Mouse (Mus musculus) right cerebral cortex, postnatal 4 days (tissue): ENCODE data around the gene Gpr162.

ENCODE experiments used
- DNase-seq: peaks from one replicate; pipeline ENCODE4 v3.0.0-alpha.2; 2022

Gene Gpr162

GRCm38 (mm10) chr6:124879390-124879789 is 15.6 kb upstream of the Gpr162 start:
- no peak for DNase-seq

DNA sequence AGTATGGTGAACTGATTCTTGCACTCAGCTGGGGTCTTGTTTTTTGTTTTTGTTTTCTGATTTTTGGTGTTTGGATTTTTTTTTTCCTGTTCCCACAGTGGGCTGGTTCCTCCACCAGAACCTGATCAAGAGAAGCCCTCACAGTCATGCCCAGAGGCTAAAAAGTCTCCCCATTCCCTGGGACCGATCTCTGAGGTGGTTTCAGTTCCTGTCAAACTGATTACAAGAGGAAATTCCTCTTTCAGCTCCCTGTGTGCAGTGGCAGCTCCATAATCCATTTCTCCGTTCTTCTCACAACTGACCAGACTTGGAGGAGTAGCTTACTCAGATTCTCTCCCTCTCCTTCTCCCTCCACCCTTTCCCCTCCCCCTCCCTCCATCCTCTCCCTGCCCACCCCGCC is 10.6 kb upstream of the Gpr162 start:
- no peak for DNase-seq

DNA sequence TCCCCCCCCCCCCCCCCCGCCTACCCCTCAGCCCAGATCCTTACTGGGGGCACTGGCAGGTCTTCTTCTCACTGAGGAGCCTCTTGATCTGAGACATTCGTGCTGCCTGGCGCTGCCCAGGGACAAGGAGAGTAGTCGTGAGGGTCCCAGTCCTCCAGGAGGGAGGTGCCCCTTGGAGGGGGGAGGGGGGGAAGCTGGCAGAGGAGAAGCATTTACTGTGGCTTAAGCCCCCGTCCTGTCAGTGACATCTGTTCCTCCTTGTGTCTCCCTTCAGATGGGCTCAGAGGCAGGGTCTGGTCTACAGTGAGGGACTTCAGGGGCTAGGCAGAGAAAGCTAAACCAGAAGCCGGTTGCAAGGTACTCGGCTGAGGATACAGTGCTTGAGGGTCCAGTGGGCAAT is 2.8 kb upstream of the Gpr162 start:
- DNase-seq, result no peak

GRCm38 (mm10) chr6:124865766-124866362 is 2.1 kb upstream of the Gpr162 start:
- no peak for DNase-seq

GRCm38 (mm10) chr6:124863125-124863657 is 592 bp downstream of the Gpr162 start:
- DNase-seq, result peak; percentile 29

DNA sequence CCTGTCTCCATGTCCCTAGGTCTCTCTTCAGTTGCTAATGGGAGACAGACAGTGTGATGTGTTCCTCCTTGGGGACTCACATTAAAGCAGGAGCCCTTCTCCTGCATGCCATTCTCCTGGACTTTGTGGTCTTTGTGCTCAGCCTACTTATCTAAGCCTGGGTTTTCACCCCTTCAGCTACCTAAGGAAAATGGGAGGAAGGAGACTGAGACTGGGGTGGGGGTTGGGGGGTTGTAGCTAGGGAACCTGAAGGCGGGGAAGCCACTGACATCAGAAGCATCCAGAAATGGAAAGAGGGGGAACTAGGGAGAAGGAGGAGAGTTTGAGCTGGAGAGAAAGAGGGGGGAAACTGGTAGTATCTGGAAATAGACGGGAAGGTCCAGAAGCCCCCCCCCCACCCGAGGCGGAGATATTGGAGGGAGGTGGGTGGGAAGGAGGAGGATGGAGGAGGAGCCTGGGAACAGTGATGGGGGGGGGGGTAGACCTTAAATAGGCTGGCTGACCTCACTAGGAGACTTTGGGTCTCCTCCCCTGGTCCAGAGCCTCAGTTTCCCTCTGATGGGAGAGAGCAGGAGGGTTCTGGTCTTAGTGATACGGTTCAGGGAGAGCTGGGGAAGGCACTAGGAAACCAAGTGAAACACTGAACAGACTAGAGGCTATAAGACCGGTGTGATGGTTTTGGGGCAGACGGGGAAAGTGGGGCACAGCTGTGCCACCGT is 1.2 kb downstream of the Gpr162 start:
- DNase-seq, result peak; percentile 33

- DNase-seq, result no peak
Observed at GRCm38 (mm10) chr6:124861802-124862201, 2.0 kb downstream of the Gpr162 start.

DNA sequence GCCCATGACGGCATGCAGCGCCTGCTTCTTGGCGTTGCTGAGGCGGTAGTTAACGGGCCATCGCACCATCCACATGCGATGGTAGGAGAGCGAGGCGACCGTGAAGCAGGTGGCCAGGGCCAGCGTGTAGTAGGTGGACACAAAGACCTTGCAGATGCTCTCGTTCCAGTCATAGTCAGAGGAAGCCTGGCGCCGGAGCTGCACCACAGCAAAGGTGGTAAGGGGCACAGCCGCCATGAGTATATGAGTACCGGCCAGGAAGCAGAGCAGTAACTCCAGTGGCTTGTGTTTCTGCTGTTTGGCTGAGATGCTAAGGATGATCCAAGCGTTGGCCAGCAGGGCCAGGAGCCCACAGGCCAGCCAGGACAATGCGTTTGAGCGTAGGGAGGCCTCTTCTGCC is 2.5 kb downstream of the Gpr162 start:
- no peak for DNase-seq

DNA sequence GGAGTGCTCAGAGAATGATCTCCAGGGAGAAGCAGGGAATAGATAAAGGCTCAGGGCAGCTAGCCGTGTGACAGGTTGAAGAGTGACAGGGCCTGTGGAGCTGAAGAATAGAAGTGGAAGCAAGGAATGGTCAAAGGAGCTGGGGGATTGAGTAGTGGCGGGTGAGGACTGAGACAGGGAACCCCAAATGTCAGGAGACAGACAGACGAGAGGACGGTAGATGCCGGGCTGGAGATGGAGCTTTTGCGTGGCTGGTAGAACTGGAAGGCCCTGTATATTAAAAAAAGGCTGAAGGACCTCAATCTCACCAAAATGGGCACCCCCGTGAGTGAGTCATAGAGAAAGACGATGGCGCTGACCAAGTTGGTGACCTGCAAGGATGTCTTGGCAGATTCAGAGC is 3.3 kb downstream of the Gpr162 start:
- no peak for DNase-seq

DNA sequence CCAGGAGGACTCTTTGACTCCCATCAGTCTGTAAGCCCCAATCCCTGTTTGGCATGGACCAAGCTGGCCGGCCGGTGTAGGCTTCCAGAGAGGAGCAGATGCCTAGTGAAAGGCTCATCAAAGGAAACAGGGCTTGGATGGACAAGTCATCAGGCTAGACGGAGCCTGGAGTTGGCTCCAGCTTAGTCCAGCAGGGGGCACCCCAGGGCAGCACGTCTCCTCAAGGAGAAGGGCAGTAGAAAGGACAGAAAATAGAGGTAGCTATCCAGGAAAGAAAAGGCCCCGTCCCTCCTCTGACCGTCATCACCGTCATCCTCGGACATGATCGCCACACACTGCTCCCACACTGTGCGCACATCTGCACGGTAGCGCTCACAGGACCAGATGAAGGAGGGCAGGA is 4.1 kb downstream of the Gpr162 start:
- DNase-seq, result peak; percentile 94

DNA sequence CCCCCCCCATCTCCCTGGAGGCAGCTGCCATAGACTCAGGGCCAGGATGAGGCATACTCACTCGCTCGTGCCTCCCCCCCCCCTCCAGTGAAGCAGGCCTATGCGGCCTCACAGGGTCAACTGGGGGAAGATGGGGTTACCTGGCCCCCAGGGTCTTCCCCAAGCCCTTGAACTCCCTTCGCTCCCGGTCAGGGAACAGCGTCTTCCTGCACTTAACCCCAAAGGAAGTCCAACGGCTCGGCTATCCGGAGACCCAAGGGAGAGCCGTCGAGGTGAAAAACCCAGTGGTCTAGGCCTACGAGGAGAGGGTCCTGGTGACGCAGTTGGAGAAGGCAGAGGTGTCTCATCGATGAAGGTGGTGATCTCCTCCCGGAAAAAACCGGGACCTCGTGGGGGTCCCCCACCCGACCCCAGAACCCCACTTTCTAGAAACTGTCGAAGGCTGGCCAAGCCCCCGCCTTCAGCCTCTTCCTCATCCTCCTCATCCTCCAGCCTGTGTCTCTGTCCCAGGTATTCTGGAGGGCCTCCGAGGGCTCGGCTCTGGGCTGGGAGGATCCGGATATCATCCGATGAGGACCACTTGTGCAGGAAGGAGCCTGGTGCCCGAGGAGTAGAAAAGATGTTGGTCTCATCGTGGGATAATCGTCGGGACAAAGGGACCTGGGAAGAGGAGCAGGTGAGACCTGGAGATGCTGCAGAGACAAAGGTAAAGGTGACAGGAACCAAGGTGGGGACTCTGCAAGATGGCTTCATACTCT is 5.0 kb downstream of the Gpr162 start:
- no peak for DNase-seq

DNA sequence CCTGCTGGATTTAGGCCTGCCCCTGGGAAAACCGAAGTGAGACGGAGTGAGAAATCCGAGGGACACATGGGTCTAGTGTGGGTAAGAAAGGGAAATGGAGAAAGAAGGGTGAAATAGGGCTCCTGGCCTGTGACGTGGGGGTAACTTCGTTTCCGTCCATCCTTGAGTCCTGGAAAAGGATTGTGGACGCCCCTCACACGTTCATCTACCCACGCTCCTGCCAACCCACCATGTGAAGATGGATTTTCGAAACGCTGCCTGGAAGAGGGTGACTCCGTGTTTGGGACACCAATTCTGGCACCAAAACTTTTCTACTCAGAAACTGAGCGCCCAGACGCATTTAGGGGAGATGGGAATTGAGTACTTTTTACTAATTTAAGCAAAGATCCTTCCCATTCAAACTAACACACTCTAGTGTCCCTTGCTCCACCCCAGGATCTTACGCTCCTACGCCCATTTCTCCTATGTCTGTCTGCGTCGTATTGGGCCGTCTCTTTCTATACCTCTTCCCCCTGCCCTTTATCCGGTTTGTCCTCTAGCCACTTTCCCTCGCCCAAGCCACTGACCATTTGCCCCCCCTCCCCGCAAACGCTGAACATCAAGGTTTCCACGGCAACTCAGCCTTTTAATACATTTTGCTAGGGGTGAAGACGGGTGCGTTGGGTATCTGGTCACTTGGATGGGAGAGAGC is 5.8 kb downstream of the Gpr162 start:
- no peak for DNase-seq

DNA sequence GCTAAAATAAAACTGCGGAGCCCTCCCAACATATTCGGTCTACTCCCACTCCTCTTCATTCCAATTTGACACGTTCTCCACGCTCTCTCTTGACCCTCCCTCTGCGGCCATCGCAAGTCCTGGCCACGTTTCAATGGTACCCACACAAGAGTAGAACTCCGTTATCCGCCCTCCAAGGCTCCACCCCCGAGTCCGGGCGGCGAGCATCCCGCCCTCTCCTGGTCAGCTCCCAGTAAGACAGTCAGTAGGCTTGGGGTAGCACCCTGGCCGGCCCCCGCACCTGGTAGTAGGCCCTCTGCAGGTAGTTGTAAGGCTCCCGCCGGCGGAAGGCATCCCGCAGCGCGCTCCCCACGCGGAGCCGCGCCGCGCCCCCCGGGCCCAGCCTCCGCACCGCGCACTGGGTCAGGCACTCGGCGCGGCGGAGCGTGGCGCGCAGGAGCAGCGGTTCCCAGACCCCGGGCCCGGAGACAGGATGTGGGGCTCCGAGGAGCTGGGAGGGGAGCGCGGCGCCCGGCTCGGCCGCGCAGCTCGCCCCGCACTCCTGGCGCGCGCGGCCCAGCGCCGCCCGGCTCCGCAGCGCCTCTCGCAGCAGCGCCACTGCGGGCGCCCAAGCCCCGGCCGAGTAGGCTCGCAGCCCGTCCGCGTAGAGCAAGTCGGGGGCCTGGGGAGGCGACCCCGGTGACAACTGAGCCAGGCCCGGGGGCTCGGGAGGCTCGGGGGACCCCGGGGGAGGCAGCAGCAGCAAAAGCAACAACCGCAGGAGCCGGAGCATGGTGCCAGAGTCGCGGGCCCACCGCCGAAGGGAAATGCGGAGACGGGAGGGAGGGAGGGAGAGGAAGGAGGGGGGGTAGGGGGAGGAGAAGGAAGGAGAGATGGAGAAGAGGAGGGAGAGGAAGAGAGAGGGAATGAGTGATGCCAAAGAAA is 6.6 kb downstream of the Gpr162 start, which contains the start of gene P3h3:
TSS of gene P3h3 (minus strand) at position 837 of the 924 bp plus-strand sequence.
- DNase-seq, result peak; percentile 83

GRCm38 (mm10) chr6:124856321-124856720 is 7.5 kb downstream of the Gpr162 start:
- peak; percentile 70 for DNase-seq

DNA sequence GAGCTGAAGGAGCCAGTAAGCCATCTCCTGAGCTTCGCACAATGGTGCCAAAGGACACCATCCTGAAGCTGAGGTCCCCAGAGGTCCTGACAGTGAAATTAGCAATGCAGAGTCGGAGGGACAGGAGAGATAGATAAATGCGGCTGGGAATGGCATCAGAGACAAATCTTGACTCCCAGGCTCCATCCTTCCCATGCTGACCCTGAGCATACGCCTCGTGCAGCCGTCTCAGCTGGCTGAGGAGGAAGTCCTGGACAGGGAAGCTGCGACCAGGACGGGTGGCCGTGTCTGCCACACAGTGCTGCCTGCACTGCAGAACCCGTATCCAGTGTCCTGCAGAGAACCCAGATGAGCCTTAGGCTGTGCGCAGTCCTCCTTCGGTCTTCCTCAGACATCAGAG is 9.1 kb downstream of the Gpr162 start:
- no peak for DNase-seq

- DNase-seq, result no peak
Observed at GRCm38 (mm10) chr6:124850535-124850934, 13.2 kb downstream of the Gpr162 start.

DNA sequence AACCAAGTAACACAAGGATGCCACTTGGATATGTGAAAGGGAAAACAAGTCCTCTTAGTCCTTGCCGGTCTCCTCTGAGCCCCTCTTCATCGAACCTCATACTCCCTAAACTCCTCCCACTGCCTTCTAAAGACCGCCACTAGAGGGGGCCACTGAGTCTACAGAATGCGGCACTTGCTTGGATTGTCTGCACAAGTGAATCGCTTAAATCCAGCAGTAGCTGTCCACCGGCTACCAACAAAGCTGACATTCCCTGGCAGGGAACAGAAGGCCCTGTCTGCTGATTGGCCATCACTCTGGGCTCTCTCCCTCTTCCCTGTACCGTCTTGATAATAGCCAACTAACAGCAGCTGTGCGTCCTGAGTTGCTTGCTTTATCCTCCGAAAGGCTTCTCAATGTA is 16.5 kb downstream of the Gpr162 start:
- peak; percentile 98 for DNase-seq

- DNase-seq, result no peak
Observed at GRCm38 (mm10) chr6:124840241-124841167, 23.3 kb downstream of the Gpr162 start, which contains the start of gene Gnb3. Gene Gnb3, minus strand, starts transcription at chr6:124840275.

GRCm38 (mm10) chr6:124839805-124840204 is 24.0 kb downstream of the Gpr162 start:
- no peak for DNase-seq

GRCm38 (mm10) chr6:124836411-124836810 is 27.4 kb downstream of the Gpr162 start:
- no peak for DNase-seq

- DNase-seq, result no peak
Observed at GRCm38 (mm10) chr6:124835531-124835930, 28.3 kb downstream of the Gpr162 start.
